In the genomic region with DNA sequence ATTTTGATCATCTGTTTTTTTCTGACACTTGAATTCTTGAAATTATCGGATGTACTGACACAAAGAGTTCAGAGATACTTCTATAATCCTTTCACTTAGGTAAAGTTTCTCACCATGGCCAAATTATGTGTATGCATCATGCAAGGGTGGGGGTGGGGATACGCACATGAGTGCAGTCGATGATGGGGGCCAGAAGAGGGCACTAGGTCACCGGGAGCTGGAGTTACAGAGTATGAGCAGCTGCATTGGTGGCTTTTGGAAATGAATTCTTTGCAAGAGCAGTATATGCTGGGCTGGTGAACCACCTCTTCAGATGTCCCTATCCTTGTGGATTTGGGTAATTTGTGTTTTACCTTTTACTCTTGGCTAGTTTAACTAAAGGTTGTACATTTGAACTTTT, we compare ENCODE assay signal across 17 mouse cellular contexts. TPM values are rescaled to one million over a fixed set of nuclear protein-coding genes. Genes with fewer than 3 reads are reported as not detected.
DNase-seq lines count a peak whose midpoint lies in the region; ATAC-seq and TF ChIP-seq lines count a peak whose summit lies in the region.
"Had no signal": no experiment of that assay in that cellular context is flagged by ENCODE, and none has a peak within 500 bp of the region (broad histone marks: within the 10 kb centered on the region; RNA-seq: fewer than 3 reads in every experiment).

No protein-coding gene starts in this region.

- no peak for ATAC-seq in kidney, embryonic 16.5 days (ENCODE audit: low FRiP score, low TSS enrichment)
- ATAC-seq in lung, postnatal 0 days: no peak
- ATAC-seq in Patski: no peak
- ATAC-seq: midbrain, embryonic 13.5 days had no signal

- POLR2A ChIA-PET in Patski (lab: Charles Lee): no interaction called here

- CTCF ChIA-PET in Patski (lab: Charles Lee): no interaction called here

- no peaks in the 10 kb centered on the region for H3K27me3 ChIP-seq in kidney, embryonic 16.5 days (ENCODE audit: insufficient read depth, low read length)
- H3K27me3 ChIP-seq in lung, postnatal 0 days (replicated peaks; ENCODE audit: insufficient read depth, low read length): no peaks in the 10 kb centered on the region
- H3K27me3 ChIP-seq in Patski: no peaks in the 10 kb centered on the region
- H3K27me3 ChIP-seq: midbrain, embryonic 13.5 days; neural tube, embryonic 13.5 days had no signal

- WGBS in kidney, embryonic 16.5 days: 86% methylated on average over 4 of the region's 4 CpGs
- WGBS in lung, postnatal 0 days: 77% methylated on average over 4 of the region's 4 CpGs

- H3K4me2 ChIP-seq in kidney, embryonic 16.5 days (replicated peaks; ENCODE audit: low read depth, low read length): no peak overlapping the region
- no peak overlapping the region for H3K4me2 ChIP-seq in lung, postnatal 0 days (replicated peaks; ENCODE audit: low read depth, low read length)
- H3K4me2 ChIP-seq: hindbrain, embryonic 14.5 days; midbrain, embryonic 13.5 days; neural tube, embryonic 13.5 days had no signal

- no peak overlapping the region for H3K4me3 ChIP-seq in kidney, embryonic 16.5 days (ENCODE audit: low read length)
- no peak overlapping the region for H3K4me3 ChIP-seq in lung, postnatal 0 days (ENCODE audit: low read depth, low read length)
- H3K4me3 ChIP-seq: heart, embryonic 10.5 days; midbrain, embryonic 13.5 days; neural tube, embryonic 13.5 days had no signal

- in situ Hi-C loops in Patski (cut with MboI; ENCODE audit: low pct_unique_long_range_greater_than_20kb): no loop called here

- H3K4me1 ChIP-seq in kidney, embryonic 16.5 days (ENCODE audit: insufficient read depth, low read length): no peaks in the 10 kb centered on the region
- H3K4me1 ChIP-seq in lung, postnatal 0 days (ENCODE audit: insufficient read depth, low read depth, low read length): no peaks in the 10 kb centered on the region
- H3K4me1 ChIP-seq: heart, embryonic 10.5 days; midbrain, embryonic 13.5 days; neural tube, embryonic 13.5 days had no signal

- H3K9ac ChIP-seq in kidney, embryonic 16.5 days (replicated peaks; ENCODE audit: low read length): no peak overlapping the region
- no peak overlapping the region for H3K9ac ChIP-seq in lung, postnatal 0 days (replicated peaks; ENCODE audit: low read depth)
- H3K9ac ChIP-seq: hindbrain, embryonic 14.5 days; midbrain, embryonic 13.5 days; neural tube, embryonic 13.5 days had no signal

- TF ChIP-seq EP300 in lung, postnatal 0 days (IDR thresholded peaks at IDR 0.05): no peak

- DNase-seq in kidney, adult 18-20 months: peak; percentile 4
- DNase-seq in lung, postnatal 0 days (ENCODE audit: low spot score): no peak
- DNase-seq in lung, adult 18-20 months: no peak
- no peak for DNase-seq in Patski (ENCODE audit: low read depth, low spot score)
- DNase-seq in thymus, postnatal 36 days: peak; percentile 8 to 22
- no peak for DNase-seq in adrenal gland, adult 18-20 months (ENCODE audit: low spot score in 2 of 2)
- DNase-seq: adrenal gland, postnatal 10 days; layer of hippocampus, adult 9-11 months; left cerebral cortex, postnatal 4 days; lung, postnatal 14 days; retina, postnatal 1 day had no signal

- 0 out of 2 replicates have a peak, but pooled peaks cover 5% of the 10 kb centered on the region for H3K9me3 ChIP-seq in kidney, embryonic 16.5 days (ENCODE audit: low read length)
- H3K9me3 ChIP-seq in lung, postnatal 0 days (ENCODE audit: low read length): no peaks in the 10 kb centered on the region
- H3K9me3 ChIP-seq: heart, embryonic 10.5 days; midbrain, embryonic 13.5 days; neural tube, embryonic 13.5 days had no signal

- H3K36me3 ChIP-seq in kidney, embryonic 16.5 days (ENCODE audit: insufficient read depth, low read length): no peaks in the 10 kb centered on the region
- H3K36me3 ChIP-seq in lung, postnatal 0 days (ENCODE audit: insufficient read depth, low read length): no peaks in the 10 kb centered on the region
- H3K36me3 ChIP-seq: heart, embryonic 10.5 days; midbrain, embryonic 13.5 days; neural tube, embryonic 13.5 days had no signal

- H3K27ac ChIP-seq in kidney, embryonic 16.5 days (ENCODE audit: low read length): no peak overlapping the region
- no peak overlapping the region for H3K27ac ChIP-seq in lung, postnatal 0 days (ENCODE audit: low read length)
- H3K27ac ChIP-seq: heart, embryonic 10.5 days; hindbrain, embryonic 14.5 days; midbrain, embryonic 13.5 days; neural tube, embryonic 13.5 days had no signal

- peak; percentile 42 for TF ChIP-seq CTCF in lung, postnatal 0 days (IDR thresholded peaks at IDR 0.05)
- TF ChIP-seq CTCF in Patski (IDR thresholded peaks at IDR 0.05): peak; percentile 39

RNA-seq across cellular contexts. Expression of a gene that starts 31.6 kb away (rescaled TPM):
- polyA plus RNA-seq in kidney, embryonic 16.5 days (2015; fragmentation: Nextera tagmentation; extraction: Ambion mirVana): 41.2 and 51.1 TPM in 2 replicates
- polyA plus RNA-seq in lung, postnatal 0 days (2015; fragmentation: Nextera tagmentation; extraction: Ambion mirVana): 7.2 and 7.9 TPM in 2 replicates
- polyA plus RNA-seq in Patski (2021): 16.5 TPM
- 1 to 10 TPM; 1.6 to 1.9 TPM for total RNA-seq in adrenal gland, adult 18-20 months (2021)
- total RNA-seq: MEL had no signal

Comparison
In these comparisons a context has a peak if more than half of its experiments do, and no peak if none do; other contexts are left out.
1. DNase-seq: peak in kidney, adult 18-20 months (single experiment) and thymus, postnatal 36 days (2 of 2); none in lung, postnatal 0 days (single experiment), lung, adult 18-20 months (0 of 2), Patski (single experiment) and adrenal gland, adult 18-20 months (0 of 2).